Mouse (Mus musculus) heart, adult 8-10 months (tissue): ENCODE results near the gene Tcte2. TPM values are rescaled to one million over a fixed set of nuclear protein-coding genes. Genes with fewer than 3 reads are reported as not detected.

ENCODE experiments used
- DNase-seq: peaks from one replicate; pipeline ENCODE4 v3.0.0; 2022; ENCODE audit warnings: low spot score
- total RNA-seq, 4 experiments: library from RNA; stranded (reverse); gene quantifications; 2 replicates each; pipeline ENCODE4 v1.2.4; 2022

Gene Tcte2
- total RNA-seq, 4 experiments from 2014 or later, result 6.0 to 7.6 (median 6.3) TPM

DNA sequence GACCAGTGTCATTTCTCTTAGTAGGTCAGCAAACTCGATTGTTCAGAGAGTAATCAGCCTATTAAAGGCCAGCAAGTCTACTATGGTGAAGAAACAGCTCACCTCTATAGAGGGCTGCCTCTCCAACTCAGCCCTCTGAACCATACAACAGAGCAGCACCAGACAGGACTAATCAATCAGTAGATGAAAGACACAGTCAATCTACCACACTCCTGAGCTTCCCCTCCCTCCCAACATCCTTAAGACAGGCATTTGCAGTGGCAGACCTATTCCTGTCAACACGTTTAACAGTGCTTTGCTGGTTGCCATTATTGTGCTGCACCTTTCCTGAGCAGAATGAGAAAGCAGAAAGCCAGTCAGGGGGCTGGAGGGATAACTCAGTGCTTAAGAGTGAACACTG, 16.3 kb downstream of the Tcte2 start:
- no peak for DNase-seq

DNA sequence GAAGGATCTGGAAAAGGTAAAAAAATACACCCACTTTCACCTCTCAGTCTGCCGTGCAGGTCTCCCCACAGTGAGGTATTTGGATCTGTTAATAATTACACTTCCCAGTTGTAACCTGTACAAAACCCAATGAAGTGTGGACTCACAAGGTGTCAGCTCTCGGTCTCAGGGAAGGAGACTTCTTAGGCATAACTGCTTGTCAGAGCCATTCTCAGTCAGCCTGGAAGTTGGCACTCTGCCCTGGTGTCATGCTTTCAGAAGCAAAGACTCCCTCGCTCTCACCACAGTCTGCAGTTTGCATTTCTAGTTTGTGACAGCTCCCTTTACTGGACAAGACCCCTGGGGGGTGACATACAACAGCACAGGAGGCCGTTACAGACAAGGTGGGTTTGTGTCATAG, 16.8 kb downstream of the Tcte2 start:
- DNase-seq, result no peak

DNA sequence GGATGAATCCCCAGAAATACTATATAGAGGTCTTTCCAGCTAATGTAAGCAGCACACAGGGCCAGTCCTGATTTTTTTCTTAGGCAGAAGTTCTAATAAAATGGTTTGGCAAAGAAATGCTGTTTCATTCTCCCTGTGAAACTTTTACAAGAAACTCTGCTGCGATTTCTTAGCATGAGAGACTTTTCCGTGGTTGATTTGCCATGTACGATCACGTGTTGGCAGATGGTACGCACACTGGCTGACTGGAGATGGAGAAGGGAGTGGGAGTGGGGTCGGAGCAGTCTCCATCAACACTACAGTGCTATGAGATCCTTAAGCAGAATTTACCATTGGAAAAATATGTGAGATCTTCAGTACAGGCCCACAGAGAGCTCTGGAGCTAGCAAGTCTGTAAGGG, 17.4 kb downstream of the Tcte2 start:
- no peak for DNase-seq

DNA sequence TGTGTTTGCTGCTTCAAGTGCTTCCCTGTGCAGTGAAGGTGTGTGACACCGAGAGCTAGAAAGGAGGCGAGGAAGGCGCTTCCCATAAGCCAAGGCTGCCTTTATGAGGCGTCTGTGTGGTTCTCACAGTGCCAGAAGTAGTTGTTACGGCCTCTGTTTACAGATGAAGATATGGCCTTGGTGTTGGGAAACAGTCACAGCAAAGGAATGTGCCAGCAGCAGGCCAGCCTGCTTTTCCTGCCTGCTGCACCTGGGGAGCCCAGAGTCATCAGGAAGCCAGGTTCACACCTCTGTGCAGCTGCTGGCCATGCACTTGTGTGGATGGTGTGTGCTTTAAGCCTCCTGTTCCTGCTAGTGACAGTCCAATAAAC, 17.9 kb downstream of the Tcte2 start:
- no peak for DNase-seq

DNA sequence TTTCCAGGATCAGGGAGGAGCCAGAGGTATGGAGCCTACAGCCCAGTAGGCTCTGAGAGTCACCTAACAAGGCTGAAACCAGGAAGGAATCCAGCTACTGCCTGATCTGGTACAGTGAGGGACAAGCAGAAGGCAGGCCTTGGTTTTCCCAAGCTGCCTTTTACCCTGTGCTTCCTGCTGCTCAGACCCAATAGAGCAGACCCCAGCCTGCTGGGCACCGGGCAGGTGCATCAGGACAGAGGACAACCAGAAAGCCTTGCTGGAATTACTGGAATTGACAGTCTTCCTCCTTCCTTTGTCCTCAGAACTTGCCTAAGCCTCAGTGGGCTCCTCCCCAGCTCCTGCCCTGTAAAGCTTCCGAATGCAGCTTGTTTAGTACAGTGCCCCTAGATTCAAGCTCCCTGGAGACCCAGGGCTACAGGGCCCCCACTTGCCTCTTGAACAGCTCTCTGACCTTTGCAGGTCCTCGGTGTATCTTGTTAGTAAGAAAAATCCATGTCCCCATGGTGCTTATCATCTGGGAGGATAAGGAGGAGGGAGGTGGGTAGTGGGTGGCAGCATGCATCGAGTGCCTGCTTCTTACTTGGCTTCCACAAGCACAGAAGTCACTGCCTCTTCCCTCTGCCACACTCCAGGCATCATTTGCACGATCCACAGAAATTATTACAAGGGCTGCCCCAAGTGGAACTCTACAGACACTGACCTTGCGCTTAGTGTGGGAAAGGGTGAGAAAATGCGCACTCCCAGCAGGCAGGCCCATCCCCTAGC, 18.5 kb downstream of the Tcte2 start:
- DNase-seq, result no peak

DNA sequence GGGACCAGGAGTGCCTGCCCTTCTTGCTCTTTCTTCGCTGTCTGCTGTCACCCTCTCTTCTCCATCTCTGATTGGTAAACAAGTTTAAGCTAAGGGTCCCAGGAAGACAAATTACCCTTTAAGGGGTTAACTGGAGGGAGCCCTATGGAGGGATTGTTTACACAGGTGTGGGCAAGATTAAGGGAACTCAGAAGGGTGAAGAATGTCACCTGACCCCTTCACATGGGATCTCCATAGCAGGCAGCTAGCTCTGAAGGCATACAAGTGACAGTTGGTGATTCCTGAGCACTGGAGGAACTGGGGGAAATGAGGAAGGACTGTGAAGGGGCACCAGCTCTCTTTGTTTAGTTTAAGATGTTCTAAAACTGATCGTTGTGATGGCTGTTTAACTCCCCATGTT, 19.3 kb downstream of the Tcte2 start:
- no peak for DNase-seq

DNA sequence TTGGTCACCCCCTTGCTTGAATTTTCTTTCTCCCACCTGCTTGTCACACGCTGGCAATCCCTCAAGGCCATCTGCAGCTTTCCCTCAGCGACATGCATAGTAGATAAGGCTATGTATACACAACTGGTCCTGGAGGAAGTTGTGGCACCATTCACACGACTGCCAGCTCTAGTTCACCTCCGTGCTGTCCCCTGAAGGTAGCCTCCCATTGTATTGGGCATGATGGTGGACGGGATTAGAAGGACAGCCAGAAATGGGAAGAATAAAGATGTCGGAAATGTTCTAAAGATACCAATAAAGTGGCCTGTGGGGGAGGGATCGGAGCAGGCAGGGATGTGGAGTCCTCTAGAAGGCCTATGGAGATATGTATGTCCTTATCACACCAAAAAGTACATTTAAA, 20.0 kb downstream of the Tcte2 start:
- no peak for DNase-seq

DNA sequence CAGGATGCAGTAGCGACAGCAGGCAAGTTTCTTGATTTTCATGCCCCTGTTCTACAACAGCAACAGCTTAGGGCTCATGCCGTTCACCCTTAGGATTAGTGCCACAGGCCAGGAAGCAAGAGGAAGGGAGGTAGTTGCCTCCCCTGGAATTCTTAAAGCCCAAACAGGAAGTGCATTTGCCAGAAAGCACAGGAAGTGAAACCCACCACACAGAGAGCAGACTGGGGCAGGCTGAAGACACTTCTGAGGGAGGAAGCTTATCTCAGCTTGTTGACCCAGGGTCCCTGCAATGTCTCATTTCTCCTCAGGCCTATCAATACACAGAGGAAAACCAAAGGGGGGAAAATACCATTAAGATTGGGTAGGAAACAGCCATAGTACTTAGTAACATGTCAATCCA, 20.8 kb downstream of the Tcte2 start:
- no peak for DNase-seq

DNA sequence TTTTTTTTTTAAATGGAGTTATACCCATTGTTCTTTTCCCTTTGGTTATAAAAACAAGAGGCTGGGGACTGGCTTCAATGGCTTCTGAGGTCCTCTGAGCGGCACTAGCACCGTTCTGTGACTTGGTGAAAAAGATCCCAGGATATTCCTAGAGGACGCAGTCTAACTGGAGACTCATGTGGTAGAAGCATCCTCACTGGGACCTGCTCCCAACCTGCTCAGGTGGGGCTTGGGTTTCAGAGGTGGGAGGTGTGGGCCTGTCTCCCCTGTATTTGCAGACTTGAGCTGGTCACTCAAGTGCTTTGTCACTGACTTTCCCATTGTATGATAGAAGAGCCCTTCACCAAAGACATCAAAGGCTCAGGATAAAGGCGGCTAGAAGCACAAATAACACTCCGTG, 21.6 kb downstream of the Tcte2 start:
- no peak for DNase-seq

DNA sequence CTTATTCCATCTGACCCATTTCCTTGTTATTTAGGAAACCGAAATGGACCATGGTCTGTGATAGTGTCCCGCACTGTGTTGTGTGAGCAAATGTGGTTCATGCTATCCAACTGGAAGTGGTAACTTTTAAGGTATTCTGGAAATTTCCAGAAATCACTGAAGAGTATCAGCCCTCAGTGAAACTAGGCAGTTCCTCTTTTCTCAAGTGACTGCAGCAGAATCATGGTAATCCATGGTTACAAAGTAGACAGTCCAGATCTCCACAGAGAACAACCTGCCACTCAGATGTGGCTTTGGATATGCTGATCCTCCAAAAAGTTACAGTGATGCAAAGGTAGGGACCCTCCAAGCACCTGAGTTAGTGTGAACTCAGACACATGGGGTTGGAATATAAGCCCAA, 22.7 kb downstream of the Tcte2 start:
- DNase-seq, result no peak

DNA sequence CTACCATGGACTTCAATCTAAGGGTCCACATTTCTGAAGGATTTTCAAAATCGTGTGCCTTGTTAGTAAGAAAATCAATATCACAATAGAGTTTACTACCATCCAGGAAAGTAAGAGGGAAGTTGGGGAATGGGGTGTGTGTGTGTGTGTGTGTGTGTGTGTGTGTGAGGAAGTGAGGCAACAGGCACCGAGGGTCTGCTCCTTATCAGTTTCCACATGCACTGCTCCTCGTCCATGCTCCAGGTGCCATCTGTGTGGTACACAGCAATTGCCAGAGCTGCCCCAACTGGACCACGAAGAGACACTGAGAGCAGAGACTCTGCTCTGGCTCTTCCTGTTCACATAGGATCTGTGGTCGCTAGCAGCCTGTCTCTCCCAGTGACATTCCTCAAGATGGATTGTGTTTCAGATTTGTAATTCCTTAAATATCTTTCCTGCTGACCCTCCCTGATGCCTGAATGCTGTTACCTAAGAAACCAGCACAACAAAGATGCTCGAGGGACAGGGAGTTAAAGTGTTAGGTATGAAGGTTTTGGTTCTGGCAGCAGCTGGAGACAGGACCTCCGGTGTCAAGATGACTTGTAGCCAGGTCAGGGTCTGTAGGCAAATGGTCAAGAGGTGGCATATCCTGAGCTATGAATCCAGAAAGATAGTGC, 23.4 kb downstream of the Tcte2 start:
- no peak for DNase-seq

DNA sequence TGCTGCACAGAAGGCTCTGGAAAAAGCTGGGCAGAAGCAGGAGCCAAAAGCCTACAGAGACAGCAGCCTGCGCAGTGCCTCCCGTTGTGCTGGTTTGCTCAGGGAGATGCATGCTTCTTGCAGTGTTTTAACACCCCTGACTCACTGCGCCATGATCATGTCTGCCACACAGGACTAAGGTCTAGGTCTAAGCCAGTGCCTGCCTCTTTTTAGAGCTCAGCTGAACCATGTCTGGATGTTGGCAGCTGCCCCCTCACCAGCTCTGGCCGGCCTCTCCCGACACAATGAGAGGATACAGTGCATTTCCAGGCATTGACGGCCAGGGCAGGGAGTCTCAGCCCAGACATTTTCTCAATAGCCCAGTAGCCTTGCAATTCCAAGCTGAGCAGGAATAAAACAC, 24.3 kb downstream of the Tcte2 start:
- no peak for DNase-seq

DNA sequence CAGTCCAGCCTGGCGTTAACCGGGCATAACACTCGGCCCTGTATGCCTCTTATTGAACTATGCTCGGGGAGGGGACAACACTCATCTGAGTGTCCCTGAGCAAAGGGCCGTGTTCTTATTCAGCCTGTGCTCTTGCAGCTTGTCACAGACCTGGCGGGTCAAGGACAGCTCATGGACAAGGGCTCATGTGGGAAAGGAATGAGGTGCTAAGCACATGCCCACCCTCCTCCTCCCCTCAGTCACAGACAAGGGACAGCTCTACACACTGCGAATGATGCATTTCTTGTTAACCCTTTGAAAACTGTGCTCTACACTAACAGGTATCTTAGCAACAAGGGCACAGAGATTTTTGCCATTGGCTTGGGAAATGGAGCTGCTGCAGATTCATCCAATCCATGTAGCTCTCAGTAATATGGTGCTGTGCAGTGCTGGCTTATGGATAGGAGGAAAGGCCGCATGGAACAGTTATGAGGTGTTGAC, 25.8 kb downstream of the Tcte2 start:
- no peak for DNase-seq

DNA sequence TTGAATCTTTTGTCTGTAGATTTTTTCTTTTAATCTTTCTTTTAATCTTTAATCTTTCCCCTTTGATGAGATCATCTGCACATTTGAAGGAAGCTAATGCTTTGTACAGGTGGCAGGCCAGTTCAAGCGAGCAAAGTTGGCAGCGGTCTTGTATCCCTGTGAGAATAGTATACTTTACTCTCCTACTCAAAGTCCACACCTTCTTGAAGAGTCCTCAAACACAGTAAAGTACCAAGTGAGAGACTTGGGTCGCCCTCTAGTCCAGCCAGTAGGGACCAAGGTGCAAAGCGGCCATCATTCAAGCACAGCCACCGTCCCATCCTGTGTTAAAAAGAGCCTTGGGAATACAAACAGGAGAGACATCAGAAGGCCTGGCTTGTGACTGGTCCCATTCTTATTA, 26.6 kb downstream of the Tcte2 start:
- no peak for DNase-seq

DNA sequence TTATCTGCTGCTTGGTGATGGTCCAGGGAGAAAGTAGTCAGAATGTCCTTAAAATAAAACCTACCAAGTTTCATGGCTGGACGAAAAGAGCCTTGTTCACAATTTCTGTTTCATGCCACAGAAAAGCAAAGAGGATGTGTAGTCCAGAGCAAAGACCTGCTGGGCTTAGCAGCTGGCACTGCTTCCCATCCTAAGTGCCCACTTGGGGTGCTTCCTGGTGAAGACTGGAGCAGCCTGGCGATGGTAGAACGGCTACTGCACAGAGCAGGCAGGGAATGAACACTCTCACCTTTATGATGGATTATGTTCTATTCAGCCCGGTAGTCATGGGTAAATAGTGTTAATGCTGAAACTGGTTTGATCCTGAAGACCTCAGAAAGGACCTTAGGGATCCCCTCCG, 27.7 kb downstream of the Tcte2 start:
- no peak for DNase-seq

DNA sequence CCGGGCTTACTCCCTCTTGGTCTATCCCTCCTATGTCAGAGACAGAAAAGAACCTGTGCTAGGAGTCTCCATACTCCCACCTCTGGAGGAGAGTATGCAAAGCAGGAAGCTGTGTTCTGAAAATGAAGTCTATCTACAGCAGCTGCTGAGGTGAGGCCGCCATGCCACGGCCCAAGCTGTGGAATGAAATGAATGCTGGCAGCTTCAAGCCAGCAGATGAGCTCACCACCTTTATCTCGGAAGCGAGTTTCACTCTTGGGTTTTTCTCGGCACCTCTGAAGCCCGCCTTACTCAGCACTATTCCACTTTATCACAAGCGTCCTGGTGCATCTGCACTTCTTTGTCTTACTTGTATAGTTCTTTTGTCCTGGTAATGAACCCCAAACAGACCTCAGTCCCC, 28.9 kb downstream of the Tcte2 start:
- no peak for DNase-seq

DNA sequence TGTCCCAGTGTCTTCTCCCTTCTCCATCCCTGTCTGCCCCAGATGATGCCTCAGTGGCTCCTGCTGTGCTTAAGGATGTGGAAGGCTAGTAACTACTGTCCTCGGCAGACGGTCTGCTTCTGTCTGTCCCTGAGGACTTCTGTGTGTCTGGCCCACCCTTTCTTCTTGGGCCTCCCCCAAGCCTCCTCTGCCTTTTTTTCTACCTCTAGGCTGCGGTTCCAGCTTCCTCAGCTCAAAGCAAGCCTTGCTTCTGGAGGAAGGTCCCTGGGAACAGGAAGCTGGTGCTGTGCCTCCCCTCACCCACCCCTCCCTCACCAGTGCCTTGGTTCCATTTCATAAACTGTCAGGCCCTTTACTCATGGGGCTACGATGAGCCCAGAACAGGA, 29.9 kb downstream of the Tcte2 start:
- no peak for DNase-seq

DNA sequence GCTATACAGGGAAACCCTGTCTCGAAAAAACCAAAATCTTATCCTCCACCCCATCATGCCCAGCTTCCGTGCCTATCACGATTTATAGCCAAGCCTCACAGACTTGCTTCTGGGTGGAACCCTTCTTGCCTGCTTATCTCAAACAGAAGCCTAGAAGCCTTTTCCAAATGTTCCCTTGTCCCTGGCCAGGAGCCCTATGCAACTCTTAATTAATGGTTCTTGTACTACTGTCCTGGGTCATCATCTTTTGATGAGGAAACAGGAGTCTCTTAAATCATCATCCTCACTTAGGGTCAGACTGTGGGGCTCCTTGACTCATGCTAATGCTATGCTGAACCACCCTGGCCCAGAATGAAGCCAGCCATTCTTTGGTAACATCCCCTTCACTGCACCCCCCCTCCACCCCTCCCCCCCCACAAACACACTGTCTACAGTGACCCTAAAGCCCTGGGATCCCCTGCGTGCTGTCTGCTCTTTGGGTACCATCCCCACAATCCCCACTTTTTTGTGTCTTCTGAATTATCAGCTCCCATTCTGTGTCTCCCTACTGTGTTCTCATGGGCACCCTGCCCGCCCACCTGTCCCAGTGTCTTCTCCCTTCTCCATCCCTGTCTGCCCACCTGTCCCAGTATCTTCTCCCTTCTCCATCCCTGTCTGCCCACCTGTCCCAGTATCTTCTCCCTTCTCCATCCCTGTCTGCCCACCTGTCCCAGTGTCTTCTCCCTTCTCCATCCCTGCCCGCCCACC, 30.5 kb downstream of the Tcte2 start:
- no peak for DNase-seq

DNA sequence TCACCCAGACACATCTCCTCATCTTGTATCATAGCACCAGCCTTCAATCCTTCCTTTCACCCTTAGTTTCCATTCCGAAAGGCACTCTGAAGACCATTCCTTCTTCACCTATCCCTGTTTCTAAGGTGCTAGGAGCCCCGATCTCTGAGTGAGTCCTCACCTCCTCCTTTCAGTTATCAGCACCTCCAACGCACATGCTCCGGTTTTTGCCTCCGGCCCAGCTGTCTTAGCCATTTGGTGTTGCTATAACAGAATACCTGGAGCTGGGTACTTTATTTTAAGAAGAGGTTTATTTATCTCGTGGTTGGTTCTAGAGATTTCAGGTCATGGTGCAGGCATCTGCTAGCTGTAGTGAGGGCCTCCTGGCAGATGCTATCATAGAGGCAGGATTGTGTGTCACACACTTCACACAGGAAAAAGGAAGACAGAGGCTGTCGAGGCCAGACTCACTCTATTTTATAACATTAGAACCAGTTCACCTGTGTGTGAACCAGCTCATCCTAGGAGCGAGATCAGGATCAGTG, 34.7 kb downstream of the Tcte2 start:
- no peak for DNase-seq

DNA sequence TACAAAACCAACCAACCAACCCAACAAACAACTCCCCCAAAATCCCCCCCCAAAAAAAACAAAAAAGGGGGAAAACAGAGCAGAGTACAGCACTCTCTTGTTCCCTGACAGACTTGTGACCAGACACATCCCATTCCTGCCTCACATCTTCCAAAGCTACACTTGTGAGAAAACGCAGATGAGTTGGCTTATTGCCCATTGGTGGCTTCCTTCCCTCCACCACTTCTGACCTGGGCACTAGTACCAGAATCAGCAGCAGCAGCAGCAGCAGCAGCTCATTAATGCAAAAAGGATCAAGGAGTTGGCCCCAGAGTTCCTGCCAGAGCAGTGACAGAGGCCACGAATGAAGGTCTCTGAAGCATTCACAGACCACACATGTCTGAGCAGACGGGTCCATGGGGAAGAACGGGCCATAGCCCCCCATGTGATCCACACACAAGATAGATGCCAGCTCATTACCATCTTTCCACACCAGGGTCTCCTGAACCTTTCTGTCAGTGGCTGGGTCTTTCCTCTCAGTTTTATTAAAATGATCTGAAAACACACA, 36.5 kb downstream of the Tcte2 start:
- no peak for DNase-seq

DNA sequence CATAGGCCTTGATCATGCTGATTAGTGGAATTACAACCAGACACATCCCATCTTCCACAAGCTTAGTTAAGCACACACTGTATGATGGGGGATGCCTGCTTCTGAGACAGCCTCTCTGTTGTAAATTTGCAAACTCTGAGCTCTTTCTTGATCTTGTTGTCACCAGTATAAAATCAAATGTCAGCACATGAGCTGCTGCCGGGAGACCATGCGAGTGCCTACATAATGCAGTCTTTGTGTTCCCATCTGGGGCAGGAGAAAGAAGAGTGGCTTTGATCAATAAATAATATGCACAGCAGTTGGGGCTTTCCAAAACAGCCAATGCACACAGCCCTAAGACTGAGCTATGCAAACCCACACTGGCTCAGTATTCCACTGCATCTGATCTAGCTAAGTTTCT, 39.2 kb downstream of the Tcte2 start:
- no peak for DNase-seq

DNA sequence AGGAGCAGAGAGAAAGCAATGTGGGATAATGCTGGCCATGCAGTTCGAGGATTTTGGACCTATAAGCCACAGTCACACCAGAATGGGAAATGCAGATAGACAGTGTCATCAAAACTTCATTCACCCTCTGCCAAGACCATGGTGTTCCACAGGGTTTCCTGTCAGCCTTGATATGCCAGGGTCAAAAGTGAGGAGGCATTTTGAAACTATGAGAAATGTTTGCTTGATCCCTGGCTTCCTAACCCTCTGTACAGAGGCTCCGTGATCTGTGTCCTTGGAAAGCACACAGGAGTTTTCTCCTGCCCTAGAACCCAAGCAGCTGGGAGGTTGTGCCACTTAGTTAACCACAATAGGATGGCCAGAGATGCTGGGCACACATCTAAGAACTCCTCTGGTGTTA, 40.3 kb downstream of the Tcte2 start:
- DNase-seq, result no peak
